Mouse (Mus musculus) neural tube, embryonic 14.5 days (tissue): ENCODE measurements at regions not wholly inside any gene's neighbourhood (a gene's known extent, or its start where the extent isn't known, plus 50 kb on each side); places are given as distances from the start of the nearest gene placed in this dataset.

Source experiments
- ATAC-seq: fragments of 200-750 bp; cut with Nextera tagmentation; 2 replicates; pipeline ENCODE4 v1.8.0; 2017; ENCODE audit warnings: low read depth, mild to moderate bottlenecking, moderate TSS enrichment, moderate library complexity
- H3K27ac ChIP-seq: fragments of 300-500 bp; sonication (generic); 2 replicates; pipeline ENCODE4 v1.5.1; 2014; ENCODE audit warnings: low read depth, mild to moderate bottlenecking, control low read depth, low read length, moderate library complexity, mixed read lengths
- H3K27me3 ChIP-seq: fragments of 300-500 bp; sonication (generic); 2 replicates; pipeline ENCODE4 v1.6.1; 2014; ENCODE audit warnings: low read length; ENCODE audit not compliant: control insufficient read depth, insufficient read depth
- H3K36me3 ChIP-seq: fragments of 300-500 bp; sonication (generic); 2 replicates; pipeline ENCODE4 v1.6.1; 2014; ENCODE audit warnings: low read length, mixed read lengths; ENCODE audit not compliant: control insufficient read depth, insufficient read depth
- H3K4me1 ChIP-seq: fragments of 300-500 bp; sonication (generic); 2 replicates; pipeline ENCODE4 v1.6.1; 2014; ENCODE audit warnings: low read length; ENCODE audit not compliant: control insufficient read depth, insufficient read depth
- H3K4me2 ChIP-seq: fragments of 300-500 bp; sonication (generic); 2 replicates; pipeline ENCODE4 v1.6.1; 2014; ENCODE audit warnings: mild to moderate bottlenecking, low read depth, low read length, control low read depth
- H3K4me3 ChIP-seq: fragments of 300-500 bp; sonication (generic); 2 replicates; pipeline ENCODE4 v1.5.1; 2014; ENCODE audit warnings: low read depth, low read length, control low read depth, mixed read lengths
- H3K9ac ChIP-seq: fragments of 300-500 bp; sonication (generic); replicated peaks from 2 replicates; pipeline ENCODE4 v1.6.1; 2014; ENCODE audit warnings: low read depth, mild to moderate bottlenecking, control low read depth, low read length, mixed read lengths
- H3K9me3 ChIP-seq: fragments of 300-500 bp; sonication (generic); 2 replicates; pipeline ENCODE4 v1.6.1; 2016; ENCODE audit warnings: low read length; ENCODE audit not compliant: control insufficient read depth
- WGBS: fragments of 180-500 bp; shearing (Covaris S2); extraction: QIAGEN DNeasy Blood & Tissue Kit; methylation state at CpG from one replicate; pipeline ENCODE4 v1.1.7; 2014; 5-methylcytosine and 5-hydroxymethylcytosine counted together

- no peaks in the 10 kb centered on the region for H3K4me1 ChIP-seq
- no peak overlapping the region for H3K9ac ChIP-seq
- peaks cover 17% of the 10 kb centered on the region for H3K27me3 ChIP-seq
- H3K9me3 ChIP-seq: no peaks in the 10 kb centered on the region
- no peak overlapping the region for H3K4me3 ChIP-seq
- no peak overlapping the region for H3K27ac ChIP-seq
- H3K36me3 ChIP-seq: no peaks in the 10 kb centered on the region
- ATAC-seq: no peak
- no peak overlapping the region for H3K4me2 ChIP-seq
Measured at GRCm38 (mm10) chr3:33915777-33916176, 71.7 kb upstream of the Ccdc39 start.

DNA sequence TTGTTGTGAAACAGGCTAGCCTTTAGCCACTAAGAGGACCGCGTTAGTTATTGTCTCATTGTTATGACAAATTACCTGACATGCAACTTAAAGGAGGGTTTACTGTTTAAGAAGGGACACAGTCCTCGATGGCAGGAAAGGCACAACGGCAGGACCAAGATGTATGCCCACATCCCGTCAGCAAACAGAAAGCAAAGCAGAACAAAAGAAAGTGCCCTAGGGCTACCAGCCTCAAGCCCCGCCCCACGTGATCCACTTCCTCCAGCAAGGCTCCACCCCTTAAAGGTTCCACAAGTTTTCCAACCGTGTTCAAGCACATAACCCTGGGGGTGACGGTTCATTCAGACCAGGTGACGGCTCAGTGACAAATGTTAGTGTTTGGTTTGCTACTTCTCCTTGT lies 72.2 kb upstream of the Ccdc39 start:
- H3K9ac ChIP-seq: no peak overlapping the region
- H3K4me3 ChIP-seq: no peak overlapping the region
- H3K9me3 ChIP-seq: no peaks in the 10 kb centered on the region
- H3K36me3 ChIP-seq: no peaks in the 10 kb centered on the region
- H3K27me3 ChIP-seq: peaks cover 17% of the 10 kb centered on the region
- no peak overlapping the region for H3K4me2 ChIP-seq
- WGBS: 75% methylated on average over 10 of the region's 10 CpGs
- no peak overlapping the region for H3K27ac ChIP-seq
- no peak for ATAC-seq
- no peaks in the 10 kb centered on the region for H3K4me1 ChIP-seq

DNA sequence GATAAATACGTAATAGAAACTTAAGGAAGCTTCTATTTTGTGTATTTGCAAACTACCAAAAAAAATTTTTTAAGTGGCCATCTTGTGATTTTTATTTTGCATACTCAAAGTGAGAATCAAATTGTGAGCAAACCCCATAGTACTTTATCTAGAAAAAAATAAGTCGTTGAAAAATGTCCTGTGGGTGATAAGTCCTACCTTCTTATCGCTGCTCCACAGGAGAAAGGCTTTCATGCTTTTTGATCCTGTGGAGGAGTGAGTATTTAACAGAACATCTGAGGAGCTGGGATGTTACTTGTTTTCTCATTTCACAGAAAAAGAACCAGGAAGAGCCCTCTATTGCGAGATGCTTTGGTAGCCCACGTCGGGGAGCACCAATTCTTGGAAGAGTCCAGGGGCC lies 72.7 kb upstream of the Ccdc39 start:
- no peaks in the 10 kb centered on the region for H3K9me3 ChIP-seq
- WGBS: 95% methylated on average over 6 of the region's 6 CpGs
- H3K9ac ChIP-seq: no peak overlapping the region
- H3K4me3 ChIP-seq: no peak overlapping the region
- no peaks in the 10 kb centered on the region for H3K4me1 ChIP-seq
- no peaks in the 10 kb centered on the region for H3K36me3 ChIP-seq
- H3K4me2 ChIP-seq: no peak overlapping the region
- ATAC-seq: no peak
- H3K27ac ChIP-seq: no peak overlapping the region
- H3K27me3 ChIP-seq: peaks cover 13% of the 10 kb centered on the region

DNA sequence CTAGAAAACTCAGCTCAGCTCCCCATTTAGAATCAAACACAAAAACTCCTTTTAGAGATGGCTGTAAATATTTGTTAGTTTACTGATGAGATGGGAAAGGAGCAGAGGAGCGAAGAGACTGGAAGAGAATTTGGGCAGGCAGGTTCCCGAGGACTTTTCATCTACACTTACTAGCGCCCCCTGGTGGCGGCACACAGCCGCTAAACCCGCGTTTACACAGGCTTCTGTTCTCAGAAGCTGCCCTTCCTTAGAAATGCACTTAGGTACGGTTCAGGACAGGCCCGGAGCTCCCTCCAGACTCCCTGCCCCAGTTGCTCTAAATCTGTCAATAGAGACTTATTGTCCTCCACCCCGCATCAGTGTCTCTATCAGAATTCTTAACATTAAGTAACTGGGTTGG lies 74.7 kb upstream of the Ccdc39 start:
- Histone ChIP-seq H3K27me3 (peaks cover 6% of the 10 kb centered on the region), H3K4me3 (no peak overlapping the region), H3K9ac (no peak overlapping the region), H3K4me2 (no peak overlapping the region), H3K4me1 (no peaks in the 10 kb centered on the region), H3K9me3 (no peaks in the 10 kb centered on the region), H3K36me3 (no peaks in the 10 kb centered on the region), H3K27ac (no peak overlapping the region)
- ATAC-seq: peak; percentile 61
- 6% methylated on average over 10 of the region's 10 CpGs for WGBS

- H3K27ac ChIP-seq: no peak overlapping the region
- H3K9me3 ChIP-seq: no peaks in the 10 kb centered on the region
- H3K4me3 ChIP-seq: no peak overlapping the region
- no peaks in the 10 kb centered on the region for H3K36me3 ChIP-seq
- H3K27me3 ChIP-seq: no peaks in the 10 kb centered on the region
- 82% methylated on average over 4 of the region's 4 CpGs for WGBS
- no peaks in the 10 kb centered on the region for H3K4me1 ChIP-seq
- no peak overlapping the region for H3K9ac ChIP-seq
- ATAC-seq: no peak
- H3K4me2 ChIP-seq: no peak overlapping the region
Measured at GRCm38 (mm10) chr3:33925072-33925471, 81.0 kb upstream of the Ccdc39 start.

- Histone ChIP-seq H3K4me1 (no peaks in the 10 kb centered on the region), H3K4me3 (no peak overlapping the region), H3K4me2 (no peak overlapping the region), H3K9me3 (no peaks in the 10 kb centered on the region), H3K9ac (no peak overlapping the region), H3K36me3 (no peaks in the 10 kb centered on the region), H3K27me3 (0 out of 2 replicates have a peak, but pooled peaks cover 3% of the 10 kb centered on the region), H3K27ac (no peak overlapping the region)
- no peak for ATAC-seq
- WGBS: 2% methylated on average over 6 of the region's 6 CpGs
Measured at GRCm38 (mm10) chr3:33955064-33955463, 64.7 kb upstream of the Fxr1 start.

GRCm38 (mm10) chr3:33955854-33956624 lies 63.7 kb upstream of the Fxr1 start:
- Histone ChIP-seq H3K4me1 (no peaks in the 10 kb centered on the region), H3K27ac (no peak overlapping the region), H3K9me3 (no peaks in the 10 kb centered on the region), H3K36me3 (no peaks in the 10 kb centered on the region), H3K27me3 (0 out of 2 replicates have a peak, but pooled peaks cover 3% of the 10 kb centered on the region), H3K4me2 (peak overlapping the region; percentile 41), H3K9ac (no peak overlapping the region), H3K4me3 (no peak overlapping the region)
- ATAC-seq: peak; percentile 71; the same call in 1 of the 2 replicates
- WGBS: 3% methylated on average over 19 of the region's 19 CpGs

- ATAC-seq: no peak
- H3K4me1 ChIP-seq: no peaks in the 10 kb centered on the region
- H3K4me3 ChIP-seq: no peak overlapping the region
- H3K9me3 ChIP-seq: no peaks in the 10 kb centered on the region
- H3K36me3 ChIP-seq: no peaks in the 10 kb centered on the region
- WGBS: 50% methylated on average over 3 of the region's 3 CpGs
- H3K27me3 ChIP-seq: 0 out of 2 replicates have a peak, but pooled peaks cover 3% of the 10 kb centered on the region
- no peak overlapping the region for H3K27ac ChIP-seq
- H3K4me2 ChIP-seq: peak overlapping the region; percentile 41; the same call in 1 of the 2 replicates
- H3K9ac ChIP-seq: no peak overlapping the region
Measured at GRCm38 (mm10) chr3:33956625-33957023, 63.1 kb upstream of the Fxr1 start.

GRCm38 (mm10) chr3:33957676-33958075 lies 62.1 kb upstream of the Fxr1 start:
- no peak overlapping the region for H3K4me2 ChIP-seq
- H3K9ac ChIP-seq: no peak overlapping the region
- H3K27me3 ChIP-seq: 0 out of 2 replicates have a peak, but pooled peaks cover 3% of the 10 kb centered on the region
- WGBS: 88% methylated on average over 10 of the region's 10 CpGs
- H3K4me3 ChIP-seq: no peak overlapping the region
- no peaks in the 10 kb centered on the region for H3K9me3 ChIP-seq
- H3K4me1 ChIP-seq: no peaks in the 10 kb centered on the region
- H3K27ac ChIP-seq: no peak overlapping the region
- no peaks in the 10 kb centered on the region for H3K36me3 ChIP-seq
- no peak for ATAC-seq
